Mouse (Mus musculus): ENCODE measurements around the gene Adamts17. TPM values are rescaled to one million over a fixed set of nuclear protein-coding genes. Genes with fewer than 3 reads are reported as not detected.

The Adamts17 gene
- total and polyA plus RNA-seq, 2 experiments from 2014 or later, result 2.9 to 9.0 TPM

GRCm38 (mm10) chr7:67039143-67039542 is 199.6 kb downstream of the Adamts17 start:
- Histone ChIP-seq H3K4me1 (ENCODE audit: control insufficient read depth, insufficient read depth) (peaks cover 25% of the 10 kb centered on the region), H3K9ac (replicated peaks; ENCODE audit: low read depth, low read length) (no peak overlapping the region), H3K9me3 (replicated peaks; ENCODE audit: control insufficient read depth, low read length) (no peaks in the 10 kb centered on the region), H3K4me2 (ENCODE audit: low read depth, low read length) (0 out of 2 replicates have a peak overlapping the region, but pooled peaks have one; percentile 69), H3K27me3 (ENCODE audit: control insufficient read depth, insufficient read depth, low read length) (no peaks in the 10 kb centered on the region), H3K36me3 (replicated peaks; ENCODE audit: control insufficient read depth, insufficient read depth, low read length) (0 out of 2 replicates have a peak, but pooled peaks cover 4% of the 10 kb centered on the region), H3K27ac (ENCODE audit: low read depth) (no peak overlapping the region), H3K4me3 (ENCODE audit: low read depth, low read length) (no peak overlapping the region)
- 35% methylated on average over 3 of the region's 3 CpGs for WGBS
- DNase-seq (ENCODE audit: low spot score), result no peak
- TF ChIP-seq CTCF (IDR thresholded peaks at IDR 0.05; ENCODE audit: low read depth) (no peak), EP300 (IDR thresholded peaks at IDR 0.05; ENCODE audit: low read depth) (no peak)
- ATAC-seq (ENCODE audit: insufficient read depth, low read depth), result no peak

- TF ChIP-seq CTCF (IDR thresholded peaks at IDR 0.05; ENCODE audit: low read depth) (no peak), EP300 (IDR thresholded peaks at IDR 0.05; ENCODE audit: low read depth) (no peak)
- Histone ChIP-seq H3K9me3 (replicated peaks; ENCODE audit: control insufficient read depth, low read length) (no peaks in the 10 kb centered on the region), H3K4me3 (ENCODE audit: low read depth, low read length) (no peak overlapping the region), H3K9ac (replicated peaks; ENCODE audit: low read depth, low read length) (no peak overlapping the region), H3K27me3 (ENCODE audit: control insufficient read depth, insufficient read depth, low read length) (no peaks in the 10 kb centered on the region), H3K27ac (ENCODE audit: low read depth) (peak overlapping the region; percentile 65), H3K36me3 (replicated peaks; ENCODE audit: control insufficient read depth, insufficient read depth, low read length) (0 out of 2 replicates have a peak, but pooled peaks cover 4% of the 10 kb centered on the region), H3K4me2 (ENCODE audit: low read depth, low read length) (peak overlapping the region; percentile 69), H3K4me1 (ENCODE audit: control insufficient read depth, insufficient read depth) (peaks cover 20% of the 10 kb centered on the region)
- ATAC-seq (ENCODE audit: insufficient read depth, low read depth), result no peak
- DNase-seq (ENCODE audit: low spot score), result no peak
- WGBS, result 31% methylated on average over 8 of the region's 8 CpGs
Measured at GRCm38 (mm10) chr7:67039861-67040260, 200.3 kb downstream of the Adamts17 start.

- no peaks in the 10 kb centered on the region for H3K9me3 ChIP-seq (replicated peaks; ENCODE audit: control insufficient read depth, low read length)
- peaks cover 21% of the 10 kb centered on the region for H3K4me1 ChIP-seq (ENCODE audit: control insufficient read depth, insufficient read depth)
- no peaks in the 10 kb centered on the region for H3K27me3 ChIP-seq (ENCODE audit: control insufficient read depth, insufficient read depth, low read length)
- peak overlapping the region; percentile 56 for H3K4me3 ChIP-seq (ENCODE audit: low read depth, low read length)
- WGBS, result 64% methylated on average over 3 of the region's 3 CpGs
- H3K36me3 ChIP-seq (replicated peaks; ENCODE audit: control insufficient read depth, insufficient read depth, low read length), result 0 out of 2 replicates have a peak, but pooled peaks cover 4% of the 10 kb centered on the region
- no peak for DNase-seq (ENCODE audit: low spot score)
- peak overlapping the region; percentile 75 for H3K9ac ChIP-seq (replicated peaks; ENCODE audit: low read depth, low read length)
- ATAC-seq (ENCODE audit: insufficient read depth, low read depth), result no peak
- H3K27ac ChIP-seq (ENCODE audit: low read depth), result peak overlapping the region; percentile 98
- peak overlapping the region; percentile 69 for H3K4me2 ChIP-seq (ENCODE audit: low read depth, low read length)
- TF ChIP-seq CTCF (IDR thresholded peaks at IDR 0.05; ENCODE audit: low read depth) (no peak), EP300 (IDR thresholded peaks at IDR 0.05; ENCODE audit: low read depth) (no peak)
Measured at GRCm38 (mm10) chr7:67041685-67042084, 202.2 kb downstream of the Adamts17 start.

- Histone ChIP-seq H3K27ac (ENCODE audit: low read depth) (peak overlapping the region; percentile 98), H3K4me3 (ENCODE audit: low read depth, low read length) (peak overlapping the region; percentile 56), H3K9me3 (replicated peaks; ENCODE audit: control insufficient read depth, low read length) (no peaks in the 10 kb centered on the region), H3K4me2 (ENCODE audit: low read depth, low read length) (peak overlapping the region; percentile 69), H3K27me3 (ENCODE audit: control insufficient read depth, insufficient read depth, low read length) (no peaks in the 10 kb centered on the region), H3K36me3 (replicated peaks; ENCODE audit: control insufficient read depth, insufficient read depth, low read length) (no peaks in the 10 kb centered on the region), H3K4me1 (ENCODE audit: control insufficient read depth, insufficient read depth) (peaks cover 21% of the 10 kb centered on the region), H3K9ac (replicated peaks; ENCODE audit: low read depth, low read length) (peak overlapping the region; percentile 75)
- 29% methylated on average over 15 of the region's 15 CpGs for WGBS
- peak; percentile 92 for ATAC-seq (ENCODE audit: insufficient read depth, low read depth)
- DNase-seq (ENCODE audit: low spot score), result peak; percentile 84
- TF ChIP-seq CTCF (IDR thresholded peaks at IDR 0.05; ENCODE audit: low read depth) (no peak), EP300 (IDR thresholded peaks at IDR 0.05; ENCODE audit: low read depth) (no peak)
Measured at GRCm38 (mm10) chr7:67044121-67044817, 204.7 kb downstream of the Adamts17 start.

GRCm38 (mm10) chr7:67045202-67045601 is 205.7 kb downstream of the Adamts17 start:
- DNase-seq (ENCODE audit: low spot score), result no peak

More at GRCm38 (mm10) chr7:67045202-67045601, 205.7 kb downstream of the Adamts17 start:
- WGBS, result 85% methylated on average over 6 of the region's 6 CpGs
- H3K4me2 ChIP-seq (ENCODE audit: low read depth, low read length), result no peak overlapping the region
- H3K9ac ChIP-seq (replicated peaks; ENCODE audit: low read depth, low read length), result no peak overlapping the region
- H3K36me3 ChIP-seq (replicated peaks; ENCODE audit: control insufficient read depth, insufficient read depth, low read length), result no peaks in the 10 kb centered on the region
- H3K27me3 ChIP-seq (ENCODE audit: control insufficient read depth, insufficient read depth, low read length), result no peaks in the 10 kb centered on the region
- no peaks in the 10 kb centered on the region for H3K9me3 ChIP-seq (replicated peaks; ENCODE audit: control insufficient read depth, low read length)
- TF ChIP-seq EP300 (IDR thresholded peaks at IDR 0.05; ENCODE audit: low read depth), result no peak
- no peak for TF ChIP-seq CTCF (IDR thresholded peaks at IDR 0.05; ENCODE audit: low read depth)
- no peak for ATAC-seq (ENCODE audit: insufficient read depth, low read depth)
- peaks cover 19% of the 10 kb centered on the region for H3K4me1 ChIP-seq (ENCODE audit: control insufficient read depth, insufficient read depth)
- H3K4me3 ChIP-seq (ENCODE audit: low read depth, low read length), result no peak overlapping the region
- H3K27ac ChIP-seq (ENCODE audit: low read depth), result peak overlapping the region; percentile 98
